Mouse (Mus musculus): ENCODE measurements around the gene Cntnap5c. TPM values are rescaled to one million over a fixed set of nuclear protein-coding genes. Genes with fewer than 3 reads are reported as not detected.

The Cntnap5c gene
- polyA plus RNA-seq, 1 experiment from 2014 or later: 0.13 TPM

- no peak overlapping the region for H3K4me3 ChIP-seq (ENCODE audit: low read depth, low read length)
- H3K9ac ChIP-seq (ENCODE audit: low read length): no peak overlapping the region
- ATAC-seq (ENCODE audit: insufficient read depth, low FRiP score, low TSS enrichment): no peak
- DNase-seq (ENCODE audit: low spot score): no peak
- 92% methylated on average over 1 of the region's 1 CpGs for WGBS
- no peaks in the 10 kb centered on the region for H3K9me3 ChIP-seq (ENCODE audit: control insufficient read depth, low read length)
- no peaks in the 10 kb centered on the region for H3K36me3 ChIP-seq (ENCODE audit: control insufficient read depth, insufficient read depth, low read length)
- H3K4me2 ChIP-seq (ENCODE audit: low read depth): no peak overlapping the region
- no peak overlapping the region for H3K27ac ChIP-seq (ENCODE audit: low read depth, low read length)
- H3K4me1 ChIP-seq (ENCODE audit: control insufficient read depth, insufficient read depth, low read length): no peaks in the 10 kb centered on the region
- no peaks in the 10 kb centered on the region for H3K27me3 ChIP-seq (ENCODE audit: control insufficient read depth, insufficient read depth, low read length)
Measured at GRCm38 (mm10) chr17:58082676-58083075, 313.3 kb downstream of the Cntnap5c start.

- Histone ChIP-seq H3K27me3 (ENCODE audit: control insufficient read depth, insufficient read depth, low read length) (no peaks in the 10 kb centered on the region), H3K4me2 (ENCODE audit: low read depth) (no peak overlapping the region), H3K36me3 (ENCODE audit: control insufficient read depth, insufficient read depth, low read length) (no peaks in the 10 kb centered on the region), H3K9ac (ENCODE audit: low read length) (no peak overlapping the region), H3K9me3 (ENCODE audit: control insufficient read depth, low read length) (no peaks in the 10 kb centered on the region), H3K4me1 (ENCODE audit: control insufficient read depth, insufficient read depth, low read length) (no peaks in the 10 kb centered on the region), H3K27ac (ENCODE audit: low read depth, low read length) (no peak overlapping the region), H3K4me3 (ENCODE audit: low read depth, low read length) (no peak overlapping the region)
- DNase-seq (ENCODE audit: low spot score): no peak
- no peak for ATAC-seq (ENCODE audit: insufficient read depth, low FRiP score, low TSS enrichment)
- WGBS: 75% methylated on average over 2 of the region's 2 CpGs
Measured at GRCm38 (mm10) chr17:58104505-58104904, 335.1 kb downstream of the Cntnap5c start.

- H3K4me2 ChIP-seq (ENCODE audit: low read depth): no peak overlapping the region
- no peak overlapping the region for H3K27ac ChIP-seq (ENCODE audit: low read depth, low read length)
- H3K9me3 ChIP-seq (ENCODE audit: control insufficient read depth, low read length): no peaks in the 10 kb centered on the region
- ATAC-seq (ENCODE audit: insufficient read depth, low FRiP score, low TSS enrichment): no peak
- no peak overlapping the region for H3K9ac ChIP-seq (ENCODE audit: low read length)
- 85% methylated on average over 3 of the region's 3 CpGs for WGBS
- no peak overlapping the region for H3K4me3 ChIP-seq (ENCODE audit: low read depth, low read length)
- H3K36me3 ChIP-seq (ENCODE audit: control insufficient read depth, insufficient read depth, low read length): no peaks in the 10 kb centered on the region
- DNase-seq (ENCODE audit: low spot score): no peak
- no peaks in the 10 kb centered on the region for H3K4me1 ChIP-seq (ENCODE audit: control insufficient read depth, insufficient read depth, low read length)
- no peaks in the 10 kb centered on the region for H3K27me3 ChIP-seq (ENCODE audit: control insufficient read depth, insufficient read depth, low read length)
Measured at GRCm38 (mm10) chr17:58107901-58108300, 338.5 kb downstream of the Cntnap5c start.

- Histone ChIP-seq H3K4me3 (ENCODE audit: low read depth, low read length) (no peak overlapping the region), H3K27ac (ENCODE audit: low read depth, low read length) (no peak overlapping the region), H3K4me1 (ENCODE audit: control insufficient read depth, insufficient read depth, low read length) (no peaks in the 10 kb centered on the region), H3K4me2 (ENCODE audit: low read depth) (no peak overlapping the region), H3K9me3 (ENCODE audit: control insufficient read depth, low read length) (no peaks in the 10 kb centered on the region), H3K36me3 (ENCODE audit: control insufficient read depth, insufficient read depth, low read length) (no peaks in the 10 kb centered on the region), H3K9ac (ENCODE audit: low read length) (no peak overlapping the region), H3K27me3 (ENCODE audit: control insufficient read depth, insufficient read depth, low read length) (no peaks in the 10 kb centered on the region)
- ATAC-seq (ENCODE audit: insufficient read depth, low FRiP score, low TSS enrichment) (no peak), DNase-seq (ENCODE audit: low spot score) (no peak)
- WGBS: 83% methylated on average over 1 of the region's 1 CpGs
Measured at GRCm38 (mm10) chr17:58108335-58108734, 339.0 kb downstream of the Cntnap5c start.

GRCm38 (mm10) chr17:58187171-58187570 lies 417.8 kb downstream of the Cntnap5c start:
- no peaks in the 10 kb centered on the region for H3K4me1 ChIP-seq (ENCODE audit: control insufficient read depth, insufficient read depth, low read length)
- H3K4me2 ChIP-seq (ENCODE audit: low read depth): no peak overlapping the region
- no peak for ATAC-seq (ENCODE audit: insufficient read depth, low FRiP score, low TSS enrichment)
- H3K9ac ChIP-seq (ENCODE audit: low read length): no peak overlapping the region
- no peak for DNase-seq (ENCODE audit: low spot score)
- no peaks in the 10 kb centered on the region for H3K9me3 ChIP-seq (ENCODE audit: control insufficient read depth, low read length)
- no peaks in the 10 kb centered on the region for H3K27me3 ChIP-seq (ENCODE audit: control insufficient read depth, insufficient read depth, low read length)
- 90% methylated on average over 1 of the region's 1 CpGs for WGBS
- H3K36me3 ChIP-seq (ENCODE audit: control insufficient read depth, insufficient read depth, low read length): no peaks in the 10 kb centered on the region
- H3K4me3 ChIP-seq (ENCODE audit: low read depth, low read length): no peak overlapping the region
- no peak overlapping the region for H3K27ac ChIP-seq (ENCODE audit: low read depth, low read length)

GRCm38 (mm10) chr17:58201148-58201547 lies 431.8 kb downstream of the Cntnap5c start:
- no peaks in the 10 kb centered on the region for H3K9me3 ChIP-seq (ENCODE audit: control insufficient read depth, low read length)
- DNase-seq (ENCODE audit: low spot score): no peak
- no peak overlapping the region for H3K9ac ChIP-seq (ENCODE audit: low read length)
- ATAC-seq (ENCODE audit: insufficient read depth, low FRiP score, low TSS enrichment): no peak
- H3K27me3 ChIP-seq (ENCODE audit: control insufficient read depth, insufficient read depth, low read length): no peaks in the 10 kb centered on the region
- no peak overlapping the region for H3K4me3 ChIP-seq (ENCODE audit: low read depth, low read length)
- H3K27ac ChIP-seq (ENCODE audit: low read depth, low read length): no peak overlapping the region
- H3K36me3 ChIP-seq (ENCODE audit: control insufficient read depth, insufficient read depth, low read length): no peaks in the 10 kb centered on the region
- 90% methylated on average over 2 of the region's 2 CpGs for WGBS
- H3K4me2 ChIP-seq (ENCODE audit: low read depth): no peak overlapping the region
- no peaks in the 10 kb centered on the region for H3K4me1 ChIP-seq (ENCODE audit: control insufficient read depth, insufficient read depth, low read length)

GRCm38 (mm10) chr17:58268058-58268457 lies 498.7 kb downstream of the Cntnap5c start:
- H3K4me1 ChIP-seq (ENCODE audit: control insufficient read depth, insufficient read depth, low read length): no peaks in the 10 kb centered on the region
- no peak for ATAC-seq (ENCODE audit: insufficient read depth, low FRiP score, low TSS enrichment)
- no peak overlapping the region for H3K4me3 ChIP-seq (ENCODE audit: low read depth, low read length)
- H3K9me3 ChIP-seq (ENCODE audit: control insufficient read depth, low read length): no peaks in the 10 kb centered on the region
- no peaks in the 10 kb centered on the region for H3K36me3 ChIP-seq (ENCODE audit: control insufficient read depth, insufficient read depth, low read length)
- no peak overlapping the region for H3K27ac ChIP-seq (ENCODE audit: low read depth, low read length)
- no peak for DNase-seq (ENCODE audit: low spot score)
- no peak overlapping the region for H3K4me2 ChIP-seq (ENCODE audit: low read depth)
- WGBS: 83% methylated on average over 2 of the region's 2 CpGs
- no peak overlapping the region for H3K9ac ChIP-seq (ENCODE audit: low read length)
- no peaks in the 10 kb centered on the region for H3K27me3 ChIP-seq (ENCODE audit: control insufficient read depth, insufficient read depth, low read length)

GRCm38 (mm10) chr17:58351310-58351709 lies 581.9 kb downstream of the Cntnap5c start:
- H3K4me2 ChIP-seq (ENCODE audit: low read depth): no peak overlapping the region
- 85% methylated on average over 6 of the region's 6 CpGs for WGBS
- no peak overlapping the region for H3K9ac ChIP-seq (ENCODE audit: low read length)
- no peaks in the 10 kb centered on the region for H3K9me3 ChIP-seq (ENCODE audit: control insufficient read depth, low read length)
- no peak overlapping the region for H3K27ac ChIP-seq (ENCODE audit: low read depth, low read length)
- no peaks in the 10 kb centered on the region for H3K36me3 ChIP-seq (ENCODE audit: control insufficient read depth, insufficient read depth, low read length)
- no peaks in the 10 kb centered on the region for H3K27me3 ChIP-seq (ENCODE audit: control insufficient read depth, insufficient read depth, low read length)
- no peak for ATAC-seq (ENCODE audit: insufficient read depth, low FRiP score, low TSS enrichment)
- H3K4me1 ChIP-seq (ENCODE audit: control insufficient read depth, insufficient read depth, low read length): no peaks in the 10 kb centered on the region
- no peak for DNase-seq (ENCODE audit: low spot score)
- no peak overlapping the region for H3K4me3 ChIP-seq (ENCODE audit: low read depth, low read length)

- Histone ChIP-seq H3K4me3 (ENCODE audit: low read depth, low read length) (no peak overlapping the region), H3K9ac (ENCODE audit: low read length) (no peak overlapping the region), H3K4me2 (ENCODE audit: low read depth) (no peak overlapping the region), H3K27me3 (ENCODE audit: control insufficient read depth, insufficient read depth, low read length) (no peaks in the 10 kb centered on the region), H3K4me1 (ENCODE audit: control insufficient read depth, insufficient read depth, low read length) (no peaks in the 10 kb centered on the region), H3K27ac (ENCODE audit: low read depth, low read length) (no peak overlapping the region), H3K9me3 (ENCODE audit: control insufficient read depth, low read length) (no peaks in the 10 kb centered on the region), H3K36me3 (ENCODE audit: control insufficient read depth, insufficient read depth, low read length) (no peaks in the 10 kb centered on the region)
- ATAC-seq (ENCODE audit: insufficient read depth, low FRiP score, low TSS enrichment) (no peak), DNase-seq (ENCODE audit: low spot score) (no peak)
- WGBS: 67% methylated on average over 2 of the region's 2 CpGs
Measured at GRCm38 (mm10) chr17:58356224-58356623, 586.9 kb downstream of the Cntnap5c start.

Measured in neural tube, embryonic 11.5 days (tissue).